Mouse (Mus musculus): ENCODE measurements around the gene Foxa3.

Foxa3 gene

GRCm38 (mm10) chr7:18998835-18999234, 24.5 kb downstream of the Foxa3 start:
- no peak for DNase-seq (ENCODE audit: low spot score)

DNA sequence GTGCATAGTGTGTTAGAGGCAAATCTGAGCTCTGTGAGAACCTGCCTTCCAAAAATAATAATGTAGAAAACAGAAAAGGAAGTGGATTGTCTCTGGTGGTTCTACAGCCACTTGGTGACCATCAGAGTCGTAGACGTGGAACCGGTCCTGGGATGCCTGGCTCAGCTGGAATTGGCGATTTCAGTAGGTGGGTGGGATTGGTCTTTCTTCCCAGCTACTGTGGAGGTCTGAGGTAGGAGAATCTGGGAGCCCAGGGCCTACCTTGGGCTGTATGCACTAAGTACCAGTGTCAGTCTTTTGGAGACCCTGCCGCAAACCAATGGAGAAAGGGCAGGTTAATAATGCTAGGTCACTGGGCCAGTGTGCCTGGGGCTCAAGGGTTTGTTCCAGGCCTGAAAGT, 30.3 kb downstream of the Foxa3 start:
- no peak for DNase-seq (ENCODE audit: low spot score)

GRCm38 (mm10) chr7:18992294-18992675, 31.1 kb downstream of the Foxa3 start:
- DNase-seq (ENCODE audit: low spot score) = no peak

DNA sequence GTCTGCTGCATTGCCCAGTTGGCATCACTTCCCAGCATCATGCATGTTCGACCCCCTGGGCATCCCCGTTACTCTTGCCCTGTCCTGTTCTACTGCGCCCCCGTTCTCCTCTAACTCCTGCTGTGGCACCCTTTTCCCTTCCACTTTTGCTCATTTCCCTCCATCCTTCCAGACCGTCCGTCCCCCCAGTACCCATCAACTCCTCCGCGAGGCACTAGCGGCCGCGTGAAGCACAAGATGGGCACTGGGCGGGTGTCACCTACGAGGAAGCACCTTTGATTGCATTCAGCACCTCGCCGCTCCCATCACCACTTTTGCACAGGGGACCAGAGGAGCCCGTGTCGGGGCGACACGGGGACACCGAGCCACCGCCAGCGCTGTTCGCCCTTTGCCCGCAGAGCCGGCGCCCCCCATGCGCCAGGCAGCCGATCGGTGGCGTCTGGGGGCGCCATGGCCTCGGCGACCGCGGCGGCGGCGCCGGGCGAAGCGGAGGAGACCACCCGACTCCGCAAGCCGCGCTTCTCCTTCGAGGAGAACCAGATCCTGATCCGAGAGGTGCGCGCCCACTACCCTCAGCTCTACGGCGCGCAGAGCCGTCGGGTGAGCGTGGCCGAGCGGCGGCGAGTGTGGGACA, 31.6 kb downstream of the Foxa3 start:
- no peak for DNase-seq (ENCODE audit: low spot score)

DNA sequence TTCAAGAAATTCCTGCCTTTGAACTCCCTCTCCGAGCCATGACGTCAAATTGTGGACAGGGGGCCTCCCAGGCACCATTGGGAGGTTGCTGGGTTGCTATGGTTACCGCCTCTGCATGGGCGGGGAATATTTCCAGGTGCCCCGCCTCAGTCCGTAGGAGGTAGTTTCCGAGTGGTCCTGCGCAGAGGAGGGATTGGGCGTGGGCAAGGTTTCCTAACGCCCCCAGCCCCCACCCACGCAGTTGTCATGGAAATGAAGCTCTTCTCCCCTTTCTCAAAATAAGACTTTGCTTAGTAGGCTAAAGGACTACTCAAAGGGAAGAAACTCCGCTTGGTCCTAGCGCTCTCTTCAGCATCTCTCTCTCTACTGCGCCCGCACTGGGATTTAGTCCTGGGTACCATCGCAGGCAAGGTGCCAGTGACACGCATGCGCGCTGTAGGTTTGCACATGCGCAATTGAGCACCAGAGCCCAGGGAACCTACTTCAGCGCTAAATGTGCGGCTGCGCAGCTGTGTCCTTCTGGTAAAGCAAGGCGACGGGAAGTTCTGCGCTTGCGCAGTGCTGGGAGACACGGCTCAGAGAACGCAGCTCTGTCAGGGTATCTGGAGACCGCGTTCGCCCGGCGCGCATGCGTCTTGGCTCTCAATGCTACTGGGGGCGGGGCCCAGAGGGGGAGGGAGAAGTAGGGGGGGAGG, 32.6 kb downstream of the Foxa3 start, which contains the start of gene Mypop:
Gene Mypop (plus strand): TSS at position 645 of the 695 bp plus-strand sequence.
- peak; percentile 100 for DNase-seq (ENCODE audit: low spot score)

DNA sequence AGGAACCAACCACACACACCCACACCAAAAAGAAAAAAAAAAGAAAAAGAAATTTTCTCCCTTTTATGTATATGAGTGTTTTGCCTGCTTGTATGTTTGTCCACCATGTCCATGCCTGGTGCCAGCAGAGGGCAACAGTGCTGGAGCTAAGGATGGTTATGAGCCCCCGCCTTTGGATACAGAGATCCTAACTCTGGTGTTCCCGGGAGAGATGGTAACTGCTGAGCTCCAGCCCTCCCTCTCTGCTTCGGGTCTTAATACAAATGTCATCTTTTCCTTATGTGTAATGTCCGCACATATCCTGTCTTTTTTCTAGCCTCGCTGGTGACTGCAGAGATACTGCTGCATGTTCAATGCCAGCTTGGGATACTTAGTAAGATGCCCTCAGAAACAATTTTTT, 33.3 kb downstream of the Foxa3 start:
- DNase-seq (ENCODE audit: low spot score) = no peak

DNA sequence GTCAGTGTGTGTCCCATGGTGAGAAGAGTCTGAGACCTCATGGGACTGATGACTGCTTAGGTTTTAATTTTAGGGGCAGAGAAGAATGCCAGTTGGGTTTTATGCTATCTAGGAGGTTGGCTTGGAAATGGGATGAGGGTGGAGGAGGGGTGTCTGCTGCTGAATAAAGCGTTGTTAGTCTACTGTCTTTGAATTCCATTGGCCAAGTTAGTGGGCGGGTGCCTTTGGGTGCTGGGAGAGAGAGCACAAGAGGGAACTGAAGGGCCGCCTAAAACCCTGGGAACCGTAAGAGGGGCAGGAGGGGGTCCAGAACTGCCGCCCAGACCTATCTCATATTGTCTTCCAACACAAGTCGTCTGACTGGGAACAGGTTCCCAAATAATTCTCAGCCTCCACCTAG, 34.6 kb downstream of the Foxa3 start:
- DNase-seq (ENCODE audit: low spot score) = no peak

GRCm38 (mm10) chr7:18987747-18988146, 35.6 kb downstream of the Foxa3 start:
- DNase-seq (ENCODE audit: low spot score) = no peak

- no peak for DNase-seq (ENCODE audit: low spot score)
These were observed 36.2 kb downstream of the Foxa3 start, which contains the start of gene Nanos2 for GRCm38 (mm10) chr7:18987100-18987499. Gene Nanos2, plus strand, starts transcription at chr7:18987400.

GRCm38 (mm10) chr7:18986503-18986902, 36.8 kb downstream of the Foxa3 start:
- DNase-seq (ENCODE audit: low spot score) = no peak

GRCm38 (mm10) chr7:18978381-18978780, 45.0 kb downstream of the Foxa3 start:
- no peak for DNase-seq (ENCODE audit: low spot score)

- DNase-seq (ENCODE audit: low spot score) = no peak
These were observed 52.4 kb downstream of the Foxa3 start for GRCm38 (mm10) chr7:18970956-18971355.

DNA sequence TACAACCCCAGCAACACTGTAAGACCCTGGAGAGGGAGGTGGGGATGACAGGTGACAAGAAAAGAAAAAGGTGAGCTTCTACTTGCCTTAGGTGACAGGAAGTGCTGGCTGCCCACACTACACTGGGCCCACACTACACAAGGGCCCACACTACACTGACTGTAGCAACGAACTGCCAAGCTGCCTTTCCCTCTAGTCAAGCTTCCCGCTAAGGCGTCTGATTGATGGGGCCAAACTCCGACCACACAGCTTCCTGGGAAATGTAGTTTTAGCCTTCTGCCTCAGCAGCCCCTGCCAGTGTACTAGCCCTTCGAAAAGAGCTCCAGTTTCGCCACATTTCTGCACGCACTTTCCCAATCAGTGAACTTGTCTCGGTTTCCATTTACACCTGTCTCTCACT, 55.7 kb downstream of the Foxa3 start:
- no peak for DNase-seq (ENCODE audit: low spot score)

GRCm38 (mm10) chr7:18965312-18965711, 58.0 kb downstream of the Foxa3 start:
- DNase-seq (ENCODE audit: low spot score) = no peak

DNA sequence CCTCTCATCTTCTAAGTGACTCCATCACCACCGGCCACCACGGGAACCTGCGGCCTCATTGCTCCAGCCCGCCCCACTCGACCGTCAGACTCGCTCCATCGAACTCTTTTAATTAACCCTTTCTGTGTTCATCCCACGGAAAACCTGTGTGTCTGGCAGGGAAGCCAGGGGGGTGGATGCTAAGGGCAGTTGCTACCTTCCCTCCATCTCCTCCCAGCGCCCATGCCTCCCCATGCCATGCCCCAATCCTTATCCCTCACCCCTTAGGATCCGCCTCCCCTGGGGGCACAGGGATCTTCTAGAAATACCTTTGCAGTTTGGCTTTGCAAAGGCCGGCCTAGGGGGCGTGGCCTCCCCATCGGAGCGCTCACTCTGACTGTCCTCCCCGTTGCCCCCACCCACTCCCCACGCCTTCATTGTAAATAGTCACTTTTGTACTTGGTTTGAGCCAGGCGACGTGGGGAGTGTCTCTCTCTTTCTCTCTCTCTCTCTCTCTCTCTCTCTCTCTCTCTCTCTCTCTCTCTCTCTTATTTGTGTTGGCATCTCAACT, 60.0 kb downstream of the Foxa3 start:
- no peak for DNase-seq (ENCODE audit: low spot score)

Measured in adipocyte (in vitro differentiated cells).